Mouse (Mus musculus) spleen, postnatal 14 days (tissue): ENCODE data around the gene Lsm10.

Experiments used
- DNase-seq, 2 experiments: peaks; one replicate each; pipeline ENCODE4 v3.0.0; 2021 to 2022; ENCODE audit warnings: low spot score in 2 of 2

Gene Lsm10

GRCm38 (mm10) chr4:126096464-126097111 lies at the start of gene Lsm10:
Gene Lsm10, plus strand, starts transcription at chr4:126096623.
- DNase-seq = peak; percentile 85 to 87

DNA sequence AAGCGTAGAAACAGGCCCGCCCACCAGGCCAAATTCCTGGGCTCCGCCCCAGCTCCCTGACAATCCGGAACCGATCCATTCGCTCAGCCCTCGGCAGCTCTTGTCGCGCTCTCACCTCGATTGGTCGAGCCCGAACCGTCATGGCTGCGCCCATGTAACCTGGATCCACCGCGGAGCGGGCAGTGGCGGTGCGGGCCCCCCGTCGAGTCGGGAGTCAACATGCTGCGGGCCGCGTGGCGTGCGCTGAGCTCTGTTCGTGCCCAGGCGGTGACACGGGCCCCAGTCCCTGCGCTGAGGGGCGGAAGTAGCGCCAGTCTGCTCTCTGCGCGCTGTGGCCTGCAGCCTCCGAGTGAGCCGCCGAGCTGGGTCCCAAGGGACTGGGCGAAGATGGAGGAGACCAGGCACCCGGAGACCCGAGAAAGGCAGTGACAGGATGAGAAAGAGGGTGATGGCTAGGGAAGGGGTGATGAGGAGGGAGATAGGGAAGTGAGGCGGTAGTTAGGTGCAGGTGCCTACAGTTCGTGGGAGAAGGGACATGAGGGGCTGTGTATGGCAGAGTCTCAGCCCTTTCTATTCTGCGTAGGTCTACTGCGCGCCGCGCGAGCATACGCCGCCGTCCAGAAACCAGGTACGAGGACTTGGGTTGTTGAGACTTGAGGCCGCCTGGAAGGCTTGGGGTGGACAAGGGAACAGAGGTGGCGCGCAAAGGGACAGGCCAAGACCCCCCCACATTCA lies 49.4 kb upstream of the Lsm10 start, which contains the start of gene Mrps15:
Mrps15 (plus strand) TSS at position 75 of the 735 bp plus-strand sequence.
- peak; percentile 44 to 64 for DNase-seq

DNA sequence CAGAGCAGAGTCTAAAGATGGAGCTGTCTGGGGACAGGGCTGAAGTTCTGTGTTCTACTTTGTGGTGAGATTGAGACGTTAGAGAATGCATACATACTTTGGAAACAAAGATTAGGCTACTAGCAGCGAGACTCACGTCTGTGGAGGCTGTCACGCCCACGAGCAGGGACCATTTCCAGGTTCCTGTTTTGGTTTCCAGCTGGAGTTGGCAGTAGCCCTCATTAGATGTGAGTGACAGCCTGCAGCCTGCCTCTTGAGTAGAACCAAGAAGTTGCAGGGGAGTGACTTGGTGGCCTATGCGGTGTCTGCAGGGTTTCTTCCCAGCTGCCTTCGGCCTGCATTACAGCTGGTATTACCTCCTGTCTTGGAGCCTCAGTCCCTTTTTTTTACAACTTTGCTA lies 44.8 kb upstream of the Lsm10 start:
- no peak for DNase-seq

- no peak for DNase-seq
These were observed 39.0 kb upstream of the Lsm10 start for GRCm38 (mm10) chr4:126057207-126058133.

DNA sequence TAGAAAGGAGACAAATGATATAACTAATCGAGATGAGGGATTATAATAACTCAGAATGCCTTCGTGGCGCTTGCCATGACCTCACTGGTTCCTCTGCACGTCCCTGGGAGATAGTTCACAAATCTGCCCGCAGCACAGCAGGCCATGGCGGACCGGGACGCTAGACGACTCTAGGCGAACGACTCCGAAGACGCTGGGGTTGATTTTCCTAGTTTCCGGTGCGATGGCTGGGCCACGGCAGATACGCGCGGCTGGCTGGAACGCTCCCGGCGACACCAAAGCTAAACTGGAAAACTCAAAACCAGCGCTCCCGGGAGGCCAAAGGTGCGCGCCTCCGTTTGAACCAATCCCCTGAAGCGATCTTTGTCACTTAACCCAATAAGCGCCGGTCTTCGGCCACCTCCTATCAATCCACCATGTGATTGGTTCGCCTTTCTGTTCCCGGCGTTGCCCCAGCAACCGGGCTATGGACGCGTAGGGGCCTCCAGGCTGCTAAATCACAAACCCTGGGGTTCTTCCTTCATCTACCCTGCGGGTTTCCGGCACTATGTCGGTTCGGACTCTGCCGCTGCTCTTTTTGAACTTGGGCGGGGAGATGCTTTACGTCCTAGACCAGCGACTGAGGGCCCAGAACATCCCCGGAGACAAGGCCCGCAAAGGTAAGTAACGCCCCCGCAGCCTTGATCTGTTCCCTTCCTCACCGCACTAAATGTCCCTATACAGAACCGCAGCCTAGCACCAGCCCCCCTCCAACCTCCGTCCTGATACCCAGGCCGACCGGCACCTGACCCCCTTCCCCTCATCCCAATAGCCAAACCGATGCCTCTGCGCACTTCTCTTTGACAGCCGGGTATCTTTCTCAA lies 38.1 kb upstream of the Lsm10 start, which contains the start of gene Oscp1:
Oscp1 (plus strand) TSS at position 432 of the 863 bp plus-strand sequence.
- DNase-seq = peak; percentile 74 to 81

GRCm38 (mm10) chr4:126058997-126059362 lies 37.4 kb upstream of the Lsm10 start:
- DNase-seq = no peak

GRCm38 (mm10) chr4:126062856-126063255 lies 33.6 kb upstream of the Lsm10 start:
- no peak for DNase-seq

DNA sequence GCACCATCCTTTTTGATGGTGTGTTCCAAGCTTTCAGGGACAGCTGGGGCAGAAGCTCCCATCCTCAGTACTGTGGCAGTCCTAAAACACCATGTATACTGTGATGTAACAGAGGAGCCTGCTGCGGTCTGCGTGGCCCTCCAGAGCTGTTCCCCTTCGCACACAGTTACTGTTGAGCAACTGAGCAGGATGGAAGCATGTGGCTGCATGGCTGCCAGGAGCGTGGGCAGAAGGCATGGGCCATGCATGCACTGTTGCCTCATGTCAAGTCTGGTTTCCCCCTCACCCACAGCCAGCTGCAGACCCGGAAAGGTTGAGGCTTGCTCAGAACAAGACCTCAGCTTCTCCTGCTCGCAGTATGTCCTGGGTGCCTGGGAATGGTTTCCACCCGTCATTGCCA lies 31.2 kb upstream of the Lsm10 start:
- DNase-seq = no peak

- no peak for DNase-seq
These were observed 28.9 kb upstream of the Lsm10 start for GRCm38 (mm10) chr4:126067401-126068077.

GRCm38 (mm10) chr4:126068842-126069241 lies 27.6 kb upstream of the Lsm10 start:
- DNase-seq = no peak

GRCm38 (mm10) chr4:126077833-126078232 lies 18.6 kb upstream of the Lsm10 start:
- DNase-seq = no peak

- DNase-seq = no peak
These were observed 17.2 kb upstream of the Lsm10 start for GRCm38 (mm10) chr4:126079266-126079665.

GRCm38 (mm10) chr4:126081601-126082000 lies 14.8 kb upstream of the Lsm10 start:
- no peak for DNase-seq

GRCm38 (mm10) chr4:126083021-126083420 lies 13.4 kb upstream of the Lsm10 start:
- DNase-seq = no peak

DNA sequence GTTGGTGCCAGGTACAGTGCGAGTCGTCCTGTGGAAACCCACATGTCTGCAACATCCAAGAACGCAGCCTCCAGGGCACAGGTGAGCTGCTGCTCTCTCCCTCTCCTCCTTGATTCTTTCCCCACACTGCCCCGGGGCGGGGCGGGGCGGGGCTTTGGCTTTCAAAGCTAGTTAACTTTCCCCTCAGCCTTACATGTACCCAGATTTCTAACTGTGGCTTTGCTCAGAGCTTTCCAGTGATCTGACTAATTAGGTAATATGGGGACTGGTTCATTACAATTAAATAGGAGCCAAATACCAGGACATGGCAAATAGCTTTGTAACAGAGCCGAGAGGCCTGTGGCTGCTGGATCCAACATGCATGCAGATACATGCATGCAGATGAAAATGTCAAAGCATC lies 12.0 kb upstream of the Lsm10 start:
- no peak for DNase-seq

DNA sequence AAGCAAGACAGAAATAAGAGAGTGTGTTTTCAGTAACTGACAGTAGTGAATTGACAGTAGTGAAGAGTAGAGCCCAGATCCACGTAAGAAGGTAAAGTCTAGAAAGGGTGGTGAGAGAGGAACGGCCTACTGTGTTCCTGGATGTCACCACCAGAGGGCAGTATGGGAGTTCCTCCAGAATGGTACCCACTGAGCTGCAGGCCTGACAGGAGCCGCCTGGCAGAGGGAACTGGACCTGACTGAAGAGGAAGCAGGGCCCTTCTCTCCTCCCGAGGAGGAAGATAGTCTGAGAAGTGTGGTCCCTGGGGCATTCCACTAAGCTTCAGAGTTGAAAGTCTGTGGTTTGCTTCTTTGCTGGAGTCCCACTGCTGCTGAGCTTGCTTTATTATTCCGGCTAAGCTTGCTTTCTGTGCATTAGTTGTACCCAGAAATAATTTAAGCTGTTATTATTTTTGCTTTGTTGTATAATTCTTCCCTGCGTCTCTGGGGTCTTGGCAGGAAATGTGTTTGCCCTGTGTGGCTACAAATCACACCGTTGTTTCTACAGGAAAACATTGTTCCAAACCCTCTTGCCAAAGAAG lies 10.3 kb upstream of the Lsm10 start:
- DNase-seq = peak; percentile 56 to 77

GRCm38 (mm10) chr4:126090101-126090847 lies 6.1 kb upstream of the Lsm10 start:
- no peak for DNase-seq

DNA sequence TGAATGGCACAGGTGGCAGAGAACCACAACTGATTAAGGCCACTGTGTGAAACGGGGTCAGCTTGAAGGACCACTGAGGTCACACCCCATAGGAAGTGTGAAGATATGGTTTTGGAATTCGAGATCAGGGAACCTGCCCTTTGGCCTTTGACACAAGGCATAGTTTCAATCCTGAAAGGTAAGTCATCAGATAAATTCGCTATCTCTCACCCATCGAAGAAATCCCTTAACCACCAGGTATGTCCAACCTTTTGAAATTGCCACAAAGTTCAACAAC lies 5.6 kb upstream of the Lsm10 start:
- DNase-seq = no peak

GRCm38 (mm10) chr4:126091873-126092272 lies 4.5 kb upstream of the Lsm10 start:
- DNase-seq = no peak
